ENCODE assay signal across 8 mouse cellular contexts in the genomic region with DNA sequence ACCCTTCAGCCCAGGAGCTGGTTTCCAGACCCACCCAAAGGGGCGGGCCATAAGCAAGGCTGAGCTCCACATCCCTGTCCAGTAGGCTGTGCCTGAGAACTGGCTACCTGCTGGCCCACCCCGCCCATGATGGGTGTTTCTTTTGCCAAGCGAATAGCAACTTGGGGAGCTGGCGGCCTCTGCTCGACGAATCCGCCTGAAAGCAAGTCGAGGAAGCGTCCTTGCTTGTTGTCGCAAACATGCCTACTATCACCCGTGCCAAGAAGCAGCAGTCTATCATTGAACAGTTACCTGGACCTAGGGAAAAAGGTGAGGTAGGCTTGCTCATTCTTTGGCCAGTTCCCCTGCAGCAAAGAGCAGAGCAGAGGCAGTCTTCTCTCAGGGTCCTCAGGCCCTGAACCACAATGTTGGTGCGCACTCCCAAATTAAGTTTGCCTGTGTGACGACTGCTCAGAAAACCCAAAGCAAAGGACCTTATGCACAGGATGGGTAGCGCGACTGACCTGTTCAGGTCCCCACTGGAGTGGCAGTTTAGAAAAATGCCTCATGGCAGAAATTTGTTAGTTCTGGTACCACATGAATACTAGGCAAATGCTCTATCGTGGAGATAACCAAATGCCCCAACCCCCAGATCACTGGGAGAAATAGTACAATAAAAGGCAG. TPM values are rescaled to one million over a fixed set of nuclear protein-coding genes. Genes with fewer than 3 reads are reported as not detected.
DNase-seq lines count a peak whose midpoint lies in the region; ATAC-seq and TF ChIP-seq lines count a peak whose summit lies in the region.

Gene Taz (plus strand): TSS at position 181 of the 663 bp plus-strand sequence.
Gene Dnase1l1 (minus strand): TSS at position 606 of the 663 bp plus-strand sequence.

- no peaks in the 10 kb centered on the region for H3K27me3 ChIP-seq in cerebellum, adult 2 months (ENCODE audit: control insufficient read depth, insufficient read depth, low read length)
- no peaks in the 10 kb centered on the region for H3K27me3 ChIP-seq in forebrain, postnatal 0 days (ENCODE audit: insufficient read depth, low read length)
- H3K27me3 ChIP-seq in lung, postnatal 0 days (replicated peaks; ENCODE audit: insufficient read depth, low read length), result no peaks in the 10 kb centered on the region

- no peak for TF ChIP-seq POLR2A in cerebellum, adult 2 months (IDR thresholded peaks at IDR 0.05; ENCODE audit: borderline replicate concordance, insufficient read depth, low read length)

- H3K9me3 ChIP-seq in forebrain, postnatal 0 days (ENCODE audit: low read length), result no peaks in the 10 kb centered on the region
- no peaks in the 10 kb centered on the region for H3K9me3 ChIP-seq in lung, postnatal 0 days (ENCODE audit: low read length)

- no peak for TF ChIP-seq CTCF in cerebellum, adult 2 months (IDR thresholded peaks at IDR 0.05; ENCODE audit: borderline replicate concordance, insufficient read depth, low read depth, low read length)
- TF ChIP-seq CTCF in forebrain, postnatal 0 days (IDR thresholded peaks at IDR 0.05; ENCODE audit: low read depth), result no peak
- peak; percentile 20; the same call in 1 of the 2 replicates for TF ChIP-seq CTCF in lung, postnatal 0 days (IDR thresholded peaks at IDR 0.05)

- peak within 1 kb of the TSS; percentile 62 for H3K4me2 ChIP-seq in forebrain, postnatal 0 days (ENCODE audit: low read depth)
- H3K4me2 ChIP-seq in lung, postnatal 0 days (replicated peaks; ENCODE audit: low read depth, low read length), result peak within 1 kb of the TSS; percentile 59

- peak within 1 kb of the TSS; percentile 61; the same call in 1 of the 2 replicates for H3K27ac ChIP-seq in cerebellum, adult 2 months (ENCODE audit: insufficient read depth, low read length)
- H3K27ac ChIP-seq in forebrain, postnatal 0 days (ENCODE audit: low read depth, low read length), result peak within 1 kb of the TSS; percentile 89
- H3K27ac ChIP-seq in lung, postnatal 0 days (ENCODE audit: low read length), result peak within 1 kb of the TSS; percentile 86

- DNase-seq in MN1 (ENCODE audit: low spot score), result peak; percentile 84
- DNase-seq in cerebellum, adult 2 months, result peak; percentile 72 to 82
- DNase-seq in forebrain, postnatal 0 days, result peak; percentile 32
- peak; percentile 72 to 73 for DNase-seq in heart, postnatal 36 days
- DNase-seq in layer of hippocampus, adult 11-12 months (ENCODE audit: low spot score), result peak; percentile 41
- DNase-seq in lung, postnatal 0 days (ENCODE audit: low spot score), result peak; percentile 95
- peak; percentile 18 for DNase-seq in ovary, postnatal 10 days (ENCODE audit: low spot score)
- peak; percentile 52 for DNase-seq in thymus, postnatal 14 days

- peak; percentile 18 for ATAC-seq in forebrain, postnatal 0 days
- peak; percentile 93 for ATAC-seq in lung, postnatal 0 days

- 0 out of 2 replicates have a peak, but pooled peaks cover 3% of the 10 kb centered on the region for H3K4me1 ChIP-seq in cerebellum, adult 2 months (ENCODE audit: control insufficient read depth, insufficient read depth, low read length)
- H3K4me1 ChIP-seq in forebrain, postnatal 0 days (ENCODE audit: insufficient read depth), result no peaks in the 10 kb centered on the region
- H3K4me1 ChIP-seq in lung, postnatal 0 days (ENCODE audit: insufficient read depth, low read depth, low read length), result no peaks in the 10 kb centered on the region; the same call in 1 of the 2 replicates

- TF ChIP-seq EP300 in lung, postnatal 0 days (IDR thresholded peaks at IDR 0.05), result no peak

- H3K9ac ChIP-seq in forebrain, postnatal 0 days, result peak within 1 kb of the TSS; percentile 75
- peak within 1 kb of the TSS; percentile 44 for H3K9ac ChIP-seq in lung, postnatal 0 days (replicated peaks; ENCODE audit: low read depth)

- peak within 1 kb of the TSS; percentile 75 for H3K4me3 ChIP-seq in cerebellum, adult 2 months (replicated peaks; ENCODE audit: insufficient read depth, low read depth, low read length)
- peak within 1 kb of the TSS; percentile 52 for H3K4me3 ChIP-seq in forebrain, postnatal 0 days (ENCODE audit: low read depth, low read length)
- H3K4me3 ChIP-seq in lung, postnatal 0 days (ENCODE audit: low read depth, low read length), result peak within 1 kb of the TSS; percentile 42

- H3K36me3 ChIP-seq in forebrain, postnatal 0 days (ENCODE audit: insufficient read depth), result no peaks in the 10 kb centered on the region
- H3K36me3 ChIP-seq in lung, postnatal 0 days (ENCODE audit: insufficient read depth, low read length), result no peaks in the 10 kb centered on the region

- WGBS in cerebellum, adult 2 months, result 10% methylated on average over 16 of the region's 16 CpGs
- WGBS in forebrain, postnatal 0 days, result 30% methylated on average over 16 of the region's 16 CpGs
- WGBS in lung, postnatal 0 days, result 9% methylated on average over 16 of the region's 16 CpGs

- intact Hi-C loops in heart, postnatal 36 days (cut with DNase I), result no loop called here

RNA-seq across cellular contexts. Expression of gene Taz, which starts in this region (rescaled TPM):
- polyA plus RNA-seq in cerebellum, adult 2 months (2012; rRNA removed), result 99.4 and 100 TPM in 2 replicates
- 54.5 and 80.6 TPM in 2 replicates for total RNA-seq in forebrain, postnatal 0 days (2014; rRNA removed)
- 45.7 and 58.1 TPM in 2 replicates for polyA plus RNA-seq in forebrain, postnatal 0 days (2015; fragmentation: Nextera tagmentation; extraction: Ambion mirVana)
- total RNA-seq in heart, postnatal 36 days (2021), result 10 to 100 TPM; 48.4 to 51.9 TPM
- 82.7 and 84.9 TPM in 2 replicates for polyA plus RNA-seq in lung, postnatal 0 days (2015; fragmentation: Nextera tagmentation; extraction: Ambion mirVana)

RNA-seq across cellular contexts. Expression of gene Dnase1l1, which starts in this region (rescaled TPM):
- polyA plus RNA-seq in cerebellum, adult 2 months (2012; rRNA removed), result 6.4 and 7.5 TPM in 2 replicates
- total RNA-seq in forebrain, postnatal 0 days (2014; rRNA removed), result 1.3 and 2.2 TPM in 2 replicates
- 3.1 and 3.4 TPM in 2 replicates for polyA plus RNA-seq in forebrain, postnatal 0 days (2015; fragmentation: Nextera tagmentation; extraction: Ambion mirVana)
- total RNA-seq in heart, postnatal 36 days (2021), result 10 to 100 TPM; 16.1 to 20.6 TPM
- polyA plus RNA-seq in lung, postnatal 0 days (2015; fragmentation: Nextera tagmentation; extraction: Ambion mirVana), result 27.7 and 33.0 TPM in 2 replicates

Comparison
In these comparisons a context has a peak if more than half of its experiments do, and no peak if none do; other contexts are left out.
1. Peak in every context shown above with its lines: DNase-seq, ATAC-seq, H3K4me3 ChIP-seq and H3K27ac ChIP-seq.
2. DNase-seq: peak in every context shown above with its lines; median percentile 95 in lung, postnatal 0 days; 84 in MN1; 77 in cerebellum, adult 2 months; 72 in heart, postnatal 36 days; 52 in thymus, postnatal 14 days; 41 in layer of hippocampus, adult 11-12 months; 32 in forebrain, postnatal 0 days; 18 in ovary, postnatal 10 days.